Mouse (Mus musculus): ENCODE measurements at regions not wholly inside any gene's neighbourhood (a gene's known extent, or its start where the extent isn't known, plus 50 kb on each side); places are given as distances from the start of the nearest gene placed in this dataset.

DNA sequence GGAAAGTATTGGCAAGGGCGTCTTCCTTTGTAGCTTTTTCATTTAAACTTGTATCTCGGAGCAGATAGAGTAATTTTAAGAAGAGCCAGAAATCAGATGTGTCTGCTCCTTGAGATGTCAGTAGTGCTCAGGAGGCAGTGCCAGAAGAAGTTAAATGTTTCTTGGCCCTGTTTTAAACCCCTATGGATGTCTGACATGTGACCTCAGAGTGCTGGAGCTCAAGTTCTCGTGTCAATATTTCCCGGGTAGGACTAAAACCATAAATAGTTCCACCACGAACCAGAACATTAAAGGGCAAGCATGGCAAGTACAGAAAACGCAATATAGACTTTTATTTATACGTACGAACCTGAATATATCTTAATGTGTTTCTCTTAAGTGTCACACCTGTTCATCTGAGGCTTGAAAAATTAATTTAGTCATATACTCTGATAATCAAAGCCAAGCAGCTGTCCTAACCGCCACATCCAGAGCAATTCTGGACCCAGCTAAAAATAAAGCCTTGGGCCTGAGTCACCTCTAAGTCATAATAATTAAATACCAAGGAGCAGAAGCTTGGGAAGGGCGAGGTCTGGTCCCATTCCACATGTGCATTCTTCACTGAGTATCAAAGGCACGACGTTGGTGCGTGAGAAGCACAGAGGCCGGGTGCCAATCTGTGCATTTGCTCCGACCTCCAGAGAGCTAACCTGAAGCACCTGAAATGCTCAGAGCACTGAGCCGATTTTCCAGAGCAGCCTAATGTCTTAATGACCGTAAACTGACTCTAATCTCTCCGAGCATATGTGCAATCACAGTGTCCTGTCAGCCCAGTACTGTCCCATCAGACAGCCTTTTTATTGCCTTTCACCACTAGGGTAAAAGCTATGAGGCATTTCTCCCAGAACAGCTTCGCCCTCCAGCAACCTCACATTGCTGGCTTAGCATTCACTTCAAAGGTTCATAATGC is 139.8 kb downstream of the Hs3st3b1 start:
- TF ChIP-seq CTCF (IDR thresholded peaks at IDR 0.05; ENCODE audit: control insufficient read depth, insufficient read depth, low read length) (no peak), POLR2A (IDR thresholded peaks at IDR 0.05; ENCODE audit: borderline replicate concordance, control insufficient read depth, low read depth, low read length) (no peak)

All from bone marrow, adult 2 months (tissue).